Comparison of ENCODE assay signal across 25 mouse cellular contexts in the genomic region with DNA sequence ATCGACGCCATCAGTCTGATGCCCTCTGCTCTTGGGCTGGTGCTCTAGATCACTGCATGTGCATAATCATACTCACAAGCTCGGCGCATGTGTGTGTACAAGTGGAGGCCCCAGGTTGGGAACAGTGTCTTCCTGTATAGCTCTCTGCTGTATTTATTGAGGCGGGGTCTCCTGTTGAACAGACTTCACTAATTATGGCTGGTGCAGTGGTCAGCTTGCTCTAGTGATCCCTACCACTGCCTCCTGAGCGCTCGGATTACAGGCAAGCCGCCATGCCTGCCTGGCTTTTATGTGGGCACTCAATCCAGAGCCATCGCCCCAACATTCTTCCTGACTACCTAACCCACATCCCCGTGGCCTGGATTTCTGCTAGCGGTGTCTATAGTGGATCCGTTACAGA. TPM values are rescaled to one million over a fixed set of nuclear protein-coding genes. Genes with fewer than 3 reads are reported as not detected.
DNase-seq lines count a peak whose midpoint lies in the region; ATAC-seq lines count a peak whose summit lies in the region.
"Had no signal": no experiment of that assay in that cellular context is flagged by ENCODE, and none has a peak within 500 bp of the region (broad histone marks: within the 10 kb centered on the region; RNA-seq: fewer than 3 reads in every experiment).

No protein-coding gene starts in this region.

- H3K4me1 ChIP-seq in forebrain, embryonic 11.5 days (replicated peaks; ENCODE audit: control insufficient read depth, insufficient read depth, low read length), result no peaks in the 10 kb centered on the region
- no peaks in the 10 kb centered on the region for H3K4me1 ChIP-seq in forebrain, embryonic 10.5 days
- no peaks in the 10 kb centered on the region for H3K4me1 ChIP-seq in kidney, embryonic 14.5 days (ENCODE audit: control insufficient read depth, insufficient read depth, low read length)
- no peaks in the 10 kb centered on the region for H3K4me1 ChIP-seq in kidney, embryonic 16.5 days (ENCODE audit: insufficient read depth, low read length)
- H3K4me1 ChIP-seq: embryonic facial prominence, embryonic 10.5 days; embryonic facial prominence, embryonic 12.5 days; forebrain, embryonic 13.5 days; forebrain, embryonic 15.5 days had no signal

- no peak for ATAC-seq in forebrain, embryonic 11.5 days (replicated peaks; ENCODE audit: low FRiP score)
- ATAC-seq in kidney, embryonic 14.5 days (ENCODE audit: low FRiP score, low TSS enrichment), result peak; percentile 50; the same call in 1 of the 2 replicates
- peak; percentile 46 for ATAC-seq in kidney, embryonic 16.5 days (ENCODE audit: low FRiP score, low TSS enrichment)
- ATAC-seq: activated CD4-positive, CD25-positive, alpha-beta regulatory T cell, adult 4 months; CD4-positive, CD25-positive, alpha-beta regulatory T cell, adult 4 months; forebrain, embryonic 13.5 days; forebrain, embryonic 15.5 days; forebrain, postnatal 0 days; Patski had no signal

- H3K4me3 ChIP-seq in forebrain, embryonic 11.5 days (ENCODE audit: low read depth, low read length), result no peak overlapping the region
- no peak overlapping the region for H3K4me3 ChIP-seq in forebrain, embryonic 10.5 days
- no peak overlapping the region for H3K4me3 ChIP-seq in kidney, embryonic 14.5 days (ENCODE audit: low read length)
- no peak overlapping the region for H3K4me3 ChIP-seq in kidney, embryonic 16.5 days (ENCODE audit: low read length)
- H3K4me3 ChIP-seq: embryonic facial prominence, embryonic 10.5 days; embryonic facial prominence, embryonic 12.5 days; forebrain, embryonic 13.5 days; forebrain, embryonic 15.5 days had no signal

- peaks cover 2% of the 10 kb centered on the region; the same call in 1 of the 2 replicates for H3K36me3 ChIP-seq in forebrain, embryonic 11.5 days (ENCODE audit: control insufficient read depth, insufficient read depth, low read length)
- H3K36me3 ChIP-seq in forebrain, embryonic 10.5 days (replicated peaks), result peaks cover 65% of the 10 kb centered on the region
- H3K36me3 ChIP-seq in kidney, embryonic 14.5 days (ENCODE audit: control insufficient read depth, insufficient read depth, low read length), result peaks cover 22% of the 10 kb centered on the region; the same call in 1 of the 2 replicates
- peaks cover 32% of the 10 kb centered on the region for H3K36me3 ChIP-seq in kidney, embryonic 16.5 days (ENCODE audit: insufficient read depth, low read length)

- H3K9ac ChIP-seq in forebrain, embryonic 11.5 days (ENCODE audit: low read length), result no peak overlapping the region
- no peak overlapping the region for H3K9ac ChIP-seq in kidney, embryonic 14.5 days (ENCODE audit: low read depth, low read length)
- no peak overlapping the region for H3K9ac ChIP-seq in kidney, embryonic 16.5 days (replicated peaks; ENCODE audit: low read length)
- H3K9ac ChIP-seq: embryonic facial prominence, embryonic 12.5 days; forebrain, embryonic 13.5 days; forebrain, embryonic 15.5 days; forebrain, postnatal 0 days had no signal

- no peaks in the 10 kb centered on the region for H3K9me3 ChIP-seq in forebrain, embryonic 11.5 days (ENCODE audit: control insufficient read depth, low read length)
- H3K9me3 ChIP-seq in forebrain, embryonic 10.5 days, result no peaks in the 10 kb centered on the region
- no peaks in the 10 kb centered on the region for H3K9me3 ChIP-seq in kidney, embryonic 14.5 days (ENCODE audit: control insufficient read depth, low read length)
- no peaks in the 10 kb centered on the region for H3K9me3 ChIP-seq in kidney, embryonic 16.5 days (ENCODE audit: low read length)
- H3K9me3 ChIP-seq: embryonic facial prominence, embryonic 10.5 days; embryonic facial prominence, embryonic 12.5 days; forebrain, embryonic 13.5 days; forebrain, embryonic 15.5 days; G1E had no signal

- WGBS in forebrain, embryonic 11.5 days, result 95% methylated on average over 12 of the region's 12 CpGs
- WGBS in forebrain, embryonic 10.5 days, result 96% methylated on average over 12 of the region's 12 CpGs
- WGBS in kidney, embryonic 14.5 days, result 65% methylated on average over 12 of the region's 12 CpGs
- 65% methylated on average over 12 of the region's 12 CpGs for WGBS in kidney, embryonic 16.5 days

- H3K4me2 ChIP-seq in forebrain, embryonic 11.5 days (ENCODE audit: low read depth, low read length, severe bottlenecking), result no peak overlapping the region
- H3K4me2 ChIP-seq in kidney, embryonic 14.5 days (replicated peaks; ENCODE audit: low read depth, low read length), result no peak overlapping the region
- no peak overlapping the region for H3K4me2 ChIP-seq in kidney, embryonic 16.5 days (replicated peaks; ENCODE audit: low read depth, low read length)
- H3K4me2 ChIP-seq: embryonic facial prominence, embryonic 12.5 days; forebrain, embryonic 13.5 days; forebrain, embryonic 15.5 days had no signal

- DNase-seq in forebrain, embryonic 11.5 days (ENCODE audit: low spot score), result peak; percentile 41
- DNase-seq in forebrain, embryonic 10.5 days (ENCODE audit: extremely low spot score, low spot score), result no peak
- DNase-seq in kidney, postnatal 10 days, result no peak
- DNase-seq in kidney, adult 18-20 months, result no peak
- DNase-seq: adrenal gland, adult 8-10 months; adrenal gland, postnatal 14 days; adrenal gland, postnatal 36 days; B cell, adult 2 months; cerebellum, adult 11-12 months; cerebellum, adult 2 months; cerebellum, adult 9-10 months; cerebellum, postnatal 10 days; cerebellum, postnatal 25 days; forebrain, postnatal 0 days had no signal

- no peak overlapping the region for H3K27ac ChIP-seq in forebrain, embryonic 11.5 days (ENCODE audit: low read depth, low read length)
- H3K27ac ChIP-seq in forebrain, embryonic 10.5 days, result no peak overlapping the region
- no peak overlapping the region for H3K27ac ChIP-seq in kidney, embryonic 14.5 days (ENCODE audit: low read depth, low read length)
- H3K27ac ChIP-seq in kidney, embryonic 16.5 days (ENCODE audit: low read length), result no peak overlapping the region
- H3K27ac ChIP-seq: embryonic facial prominence, embryonic 10.5 days; embryonic facial prominence, embryonic 12.5 days; forebrain, embryonic 13.5 days; forebrain, embryonic 15.5 days had no signal

- H3K27me3 ChIP-seq in forebrain, embryonic 11.5 days (ENCODE audit: control insufficient read depth, insufficient read depth, low read length), result no peaks in the 10 kb centered on the region
- no peaks in the 10 kb centered on the region for H3K27me3 ChIP-seq in forebrain, embryonic 10.5 days (ENCODE audit: poor library complexity, severe bottlenecking)
- H3K27me3 ChIP-seq in kidney, embryonic 14.5 days (ENCODE audit: control insufficient read depth, insufficient read depth, low read length), result no peaks in the 10 kb centered on the region
- no peaks in the 10 kb centered on the region for H3K27me3 ChIP-seq in kidney, embryonic 16.5 days (ENCODE audit: insufficient read depth, low read length)
- H3K27me3 ChIP-seq: CH12.LX; embryonic facial prominence, embryonic 12.5 days; forebrain, embryonic 13.5 days; forebrain, embryonic 15.5 days; Patski had no signal

RNA-seq across cellular contexts. Expression of a gene that starts 14.7 kb away (rescaled TPM):
- 137 and 139 TPM in 2 replicates for polyA plus RNA-seq in forebrain, embryonic 11.5 days (2014; fragmentation: Nextera tagmentation; extraction: Ambion mirVana)
- 138 TPM in 2 replicates for polyA plus RNA-seq in forebrain, embryonic 10.5 days (2016; fragmentation: Nextera tagmentation; extraction: Ambion mirVana)
- 111 and 130 TPM in 2 replicates for polyA plus RNA-seq in kidney, embryonic 14.5 days (2014; fragmentation: Nextera tagmentation; extraction: Ambion mirVana)
- polyA plus RNA-seq in kidney, embryonic 16.5 days (2015; fragmentation: Nextera tagmentation; extraction: Ambion mirVana), result 137 and 139 TPM in 2 replicates

RNA-seq across cellular contexts. Expression of a gene that starts 17.5 kb away (rescaled TPM):
- polyA plus RNA-seq in forebrain, embryonic 11.5 days (2014; fragmentation: Nextera tagmentation; extraction: Ambion mirVana), result 25.8 and 26.4 TPM in 2 replicates
- 21.1 TPM in 2 replicates for polyA plus RNA-seq in forebrain, embryonic 10.5 days (2016; fragmentation: Nextera tagmentation; extraction: Ambion mirVana)
- polyA plus RNA-seq in kidney, embryonic 14.5 days (2014; fragmentation: Nextera tagmentation; extraction: Ambion mirVana), result 10.5 and 22.0 TPM in 2 replicates
- polyA plus RNA-seq in kidney, embryonic 16.5 days (2015; fragmentation: Nextera tagmentation; extraction: Ambion mirVana), result 15.6 and 16.1 TPM in 2 replicates

RNA-seq across cellular contexts. Expression of a gene that starts 45.0 kb away (rescaled TPM):
- 139 and 150 TPM in 2 replicates for polyA plus RNA-seq in forebrain, embryonic 11.5 days (2014; fragmentation: Nextera tagmentation; extraction: Ambion mirVana)
- 92.5 and 95.1 TPM in 2 replicates for polyA plus RNA-seq in forebrain, embryonic 10.5 days (2016; fragmentation: Nextera tagmentation; extraction: Ambion mirVana)
- polyA plus RNA-seq in kidney, embryonic 14.5 days (2014; fragmentation: Nextera tagmentation; extraction: Ambion mirVana), result 81.7 and 83.1 TPM in 2 replicates
- polyA plus RNA-seq in kidney, embryonic 16.5 days (2015; fragmentation: Nextera tagmentation; extraction: Ambion mirVana), result 54.3 and 66.1 TPM in 2 replicates
- polyA plus RNA-seq: G1E had no signal
